Mouse (Mus musculus) stomach, postnatal 0 days (tissue): Measurements from ENCODE around the gene Apol11b.
"Not testable (repeated sequence)": the region's sequence is repeated elsewhere in the genome, so short reads cannot be mapped to it uniquely, and the experiment has no call there.

Experiments
- CTCF ChIP-seq: IDR thresholded peaks from 2 replicates; pipeline ENCODE4 v1.5.1; 2016; ENCODE audit warnings: antibody characterized with exemption, low read depth, mild to moderate bottlenecking, moderate library complexity
- EP300 ChIP-seq: optimal IDR thresholded peaks from 2 replicates; pipeline ENCODE3; 2016; ENCODE audit warnings: antibody characterized with exemption

DNA sequence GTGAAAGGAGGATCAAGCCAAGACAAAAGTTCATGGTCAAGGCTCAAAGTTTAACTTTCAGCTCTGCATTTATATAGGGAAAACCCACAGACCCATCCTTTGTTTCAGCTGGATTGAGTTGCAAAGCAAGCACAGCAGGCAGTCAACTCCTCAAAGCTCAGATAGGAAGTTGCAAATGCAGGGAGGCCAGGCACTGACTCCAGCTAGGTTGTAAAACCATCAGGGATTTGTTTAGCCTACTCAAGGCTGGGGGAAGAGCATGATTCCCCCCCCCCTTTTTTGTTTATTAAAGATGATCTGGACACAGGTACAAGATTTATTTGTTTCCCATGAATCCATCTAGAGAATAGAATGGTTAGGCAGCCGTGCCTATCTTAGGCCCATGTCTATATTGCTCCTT, 31.0 kb upstream of the Apol11b start:
- not testable (repeated sequence) for TF ChIP-seq CTCF, EP300
